Mouse (Mus musculus): ENCODE results near the gene Spen.

DNA sequence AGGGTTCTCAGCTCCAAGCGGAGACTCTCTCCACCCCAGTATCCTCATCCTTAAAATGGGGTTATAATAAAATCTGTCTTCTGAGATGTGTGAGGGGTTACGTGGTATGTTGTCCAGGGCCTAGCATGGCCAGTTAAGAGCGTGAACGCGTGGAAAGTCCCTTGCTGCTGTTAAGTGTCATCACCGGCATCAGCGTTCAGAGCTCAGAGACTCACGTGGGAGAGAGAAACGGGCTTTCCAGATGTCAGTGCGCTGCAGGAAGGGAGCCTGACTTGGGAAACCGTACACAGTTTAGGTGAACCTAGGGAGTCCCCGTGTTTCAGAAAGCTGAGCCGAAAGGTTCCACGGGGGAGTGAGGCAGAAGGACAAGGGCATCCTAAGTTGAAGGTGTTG lies 93.1 kb downstream of the Spen start:
- TF ChIP-seq POLR2A (IDR thresholded peaks at IDR 0.05; ENCODE audit: control insufficient read depth, extremely low read depth, insufficient read depth, low read length, poor library complexity), result no peak
- TF ChIP-seq CTCF (IDR thresholded peaks at IDR 0.05; ENCODE audit: borderline replicate concordance, control insufficient read depth, extremely low read depth, insufficient read depth, low read length, poor library complexity), result no peak

Data from thymus, adult 2 months (tissue).